Mouse (Mus musculus) neural tube, embryonic 12.5 days (tissue): ENCODE measurements around the gene Cct2. TPM values are rescaled to one million over a fixed set of nuclear protein-coding genes. Genes with fewer than 3 reads are reported as not detected.

Experiments used
- ATAC-seq: fragments of 200-750 bp; cut with Nextera tagmentation; 2 replicates; pipeline ENCODE4 v1.8.0; 2017; ENCODE audit warnings: low read depth, mild to moderate bottlenecking, moderate TSS enrichment, moderate library complexity; ENCODE audit not compliant: low FRiP score
- H3K27ac ChIP-seq: fragments of 300-500 bp; sonication (generic); 2 replicates; pipeline ENCODE4 v1.5.1; 2016
- H3K27me3 ChIP-seq: fragments of 300-500 bp; sonication (generic); replicated peaks from 2 replicates; pipeline ENCODE4 v1.6.1; 2016; ENCODE audit warnings: mild to moderate bottlenecking
- H3K36me3 ChIP-seq: fragments of 300-500 bp; sonication (generic); 2 replicates; pipeline ENCODE4 v1.6.1; 2016; ENCODE audit warnings: mild to moderate bottlenecking
- H3K4me1 ChIP-seq: fragments of 300-500 bp; sonication (generic); 2 replicates; pipeline ENCODE4 v1.6.1; 2016
- H3K4me2 ChIP-seq: fragments of 300-500 bp; sonication (generic); replicated peaks from 2 replicates; pipeline ENCODE4 v1.6.1; 2016; ENCODE audit warnings: mild to moderate bottlenecking
- H3K4me3 ChIP-seq: fragments of 300-500 bp; sonication (generic); 2 replicates; pipeline ENCODE4 v1.5.1; 2016
- H3K9ac ChIP-seq: fragments of 300-500 bp; sonication (generic); 2 replicates; pipeline ENCODE4 v1.6.1; 2016; ENCODE audit warnings: mild to moderate bottlenecking
- H3K9me3 ChIP-seq: fragments of 300-500 bp; sonication (generic); 2 replicates; pipeline ENCODE4 v1.6.1; 2016; ENCODE audit warnings: mild to moderate bottlenecking
- WGBS: fragments of 180-500 bp; shearing (Covaris S2); methylation state at CpG from one replicate; pipeline ENCODE4 v1.1.7; 2016; 5-methylcytosine and 5-hydroxymethylcytosine counted together
- polyA plus RNA-seq: library from polyadenylated mRNA; unstranded; fragments of >200 nt; fragmentation: Nextera tagmentation; extraction: Ambion mirVana; gene quantifications from 2 replicates; pipeline ENCODE4 v1.2.1, GENCODE M21; 2016

The Cct2 gene
- polyA plus RNA-seq, 1 experiment from 2014 or later: 280 TPM

GRCm38 (mm10) chr10:117094504-117095329 is 31.1 kb upstream of the Cct2 start:
- Histone ChIP-seq H3K27ac (peak overlapping the region; percentile 82), H3K27me3 (no peaks in the 10 kb centered on the region), H3K4me2 (peak overlapping the region; percentile 32), H3K4me3 (no peak overlapping the region), H3K36me3 (no peaks in the 10 kb centered on the region), H3K4me1 (peaks cover 20% of the 10 kb centered on the region), H3K9ac (0 out of 2 replicates have a peak overlapping the region, but pooled peaks have one; percentile 0), H3K9me3 (no peaks in the 10 kb centered on the region)
- WGBS: 24% methylated on average over 15 of the region's 15 CpGs
- peak; percentile 96 for ATAC-seq

GRCm38 (mm10) chr10:117089628-117090027 is 26.0 kb upstream of the Cct2 start:
- no peak overlapping the region for H3K27ac ChIP-seq
- 87% methylated on average over 4 of the region's 4 CpGs for whole genome bisulfite sequencing
- H3K36me3 ChIP-seq: peaks cover 3% of the 10 kb centered on the region; the same call in 1 of the 2 replicates
- H3K9me3 ChIP-seq: no peaks in the 10 kb centered on the region
- no peak overlapping the region for H3K4me3 ChIP-seq
- H3K4me1 ChIP-seq: peaks cover 9% of the 10 kb centered on the region
- no peak for ATAC-seq
- H3K9ac ChIP-seq: no peak overlapping the region
- no peaks in the 10 kb centered on the region for H3K27me3 ChIP-seq
- H3K4me2 ChIP-seq: no peak overlapping the region

- peaks cover 55% of the 10 kb centered on the region for H3K36me3 ChIP-seq
- H3K27ac ChIP-seq: no peak overlapping the region
- H3K27me3 ChIP-seq: no peaks in the 10 kb centered on the region
- H3K9ac ChIP-seq: no peak overlapping the region
- H3K4me2 ChIP-seq: no peak overlapping the region
- no peak overlapping the region for H3K4me3 ChIP-seq
- ATAC-seq: no peak
- no peaks in the 10 kb centered on the region for H3K4me1 ChIP-seq
- H3K9me3 ChIP-seq: no peaks in the 10 kb centered on the region
- WGBS: 84% methylated on average over 2 of the region's 2 CpGs
These were observed 18.3 kb upstream of the Cct2 start for GRCm38 (mm10) chr10:117081914-117082359.

- no peak for ATAC-seq
- Histone ChIP-seq H3K36me3 (peaks cover 61% of the 10 kb centered on the region), H3K4me3 (no peak overlapping the region), H3K4me2 (no peak overlapping the region), H3K27me3 (no peaks in the 10 kb centered on the region), H3K4me1 (no peaks in the 10 kb centered on the region), H3K9ac (no peak overlapping the region), H3K9me3 (no peaks in the 10 kb centered on the region), H3K27ac (no peak overlapping the region)
- 80% methylated on average over 4 of the region's 4 CpGs for WGBS
These were observed 17.7 kb upstream of the Cct2 start for GRCm38 (mm10) chr10:117081326-117081725.

GRCm38 (mm10) chr10:117078284-117078683 is 14.7 kb upstream of the Cct2 start:
- no peak for ATAC-seq
- Histone ChIP-seq H3K27ac (no peak overlapping the region), H3K4me1 (no peaks in the 10 kb centered on the region), H3K36me3 (peaks cover 63% of the 10 kb centered on the region), H3K9ac (no peak overlapping the region), H3K4me3 (no peak overlapping the region), H3K27me3 (no peaks in the 10 kb centered on the region), H3K9me3 (no peaks in the 10 kb centered on the region), H3K4me2 (no peak overlapping the region)
- WGBS: 76% methylated on average over 6 of the region's 6 CpGs

- no peak overlapping the region for H3K27ac ChIP-seq
- no peaks in the 10 kb centered on the region for H3K27me3 ChIP-seq
- no peak overlapping the region for H3K4me2 ChIP-seq
- peaks cover 51% of the 10 kb centered on the region for H3K36me3 ChIP-seq
- ATAC-seq: no peak
- no peak overlapping the region for H3K4me3 ChIP-seq
- H3K4me1 ChIP-seq: no peaks in the 10 kb centered on the region
- H3K9ac ChIP-seq: no peak overlapping the region
- WGBS: 83% methylated on average over 7 of the region's 7 CpGs
- no peaks in the 10 kb centered on the region for H3K9me3 ChIP-seq
These were observed 9.6 kb upstream of the Cct2 start for GRCm38 (mm10) chr10:117073176-117073575.

- Histone ChIP-seq H3K27ac (no peak overlapping the region), H3K9ac (no peak overlapping the region), H3K27me3 (no peaks in the 10 kb centered on the region), H3K4me2 (no peak overlapping the region), H3K9me3 (no peaks in the 10 kb centered on the region), H3K36me3 (peaks cover 51% of the 10 kb centered on the region), H3K4me3 (no peak overlapping the region), H3K4me1 (no peaks in the 10 kb centered on the region)
- WGBS: 92% methylated on average over 18 of the region's 18 CpGs
- no peak for ATAC-seq
These were observed 8.7 kb upstream of the Cct2 start for GRCm38 (mm10) chr10:117072191-117072888.

- H3K4me1 ChIP-seq: no peaks in the 10 kb centered on the region
- H3K9me3 ChIP-seq: no peaks in the 10 kb centered on the region
- ATAC-seq: no peak
These were observed 5.5 kb upstream of the Cct2 start for GRCm38 (mm10) chr10:117069109-117069508.

GRCm38 (mm10) chr10:117064076-117064475 is 462 bp upstream of the Cct2 start:
- H3K27ac ChIP-seq: no peak overlapping the region; the same call in 1 of the 2 replicates
- peak overlapping the region; percentile 73 for H3K4me2 ChIP-seq
- H3K9me3 ChIP-seq: no peaks in the 10 kb centered on the region
- peak; percentile 63; the same call in 1 of the 2 replicates for ATAC-seq
- H3K4me3 ChIP-seq: peak overlapping the region; percentile 93; the same call in 1 of the 2 replicates
- WGBS: 8% methylated on average over 7 of the region's 7 CpGs
- 0 out of 2 replicates have a peak overlapping the region, but pooled peaks have one; percentile 40 for H3K9ac ChIP-seq
- peaks cover 30% of the 10 kb centered on the region for H3K36me3 ChIP-seq
- peaks cover 14% of the 10 kb centered on the region; the same call in 1 of the 2 replicates for H3K4me1 ChIP-seq
- no peaks in the 10 kb centered on the region for H3K27me3 ChIP-seq

More at GRCm38 (mm10) chr10:117069109-117069508, 5.5 kb upstream of the Cct2 start:
- H3K4me2 ChIP-seq: no peak overlapping the region
- no peak overlapping the region for H3K4me3 ChIP-seq
- peaks cover 31% of the 10 kb centered on the region for H3K36me3 ChIP-seq
- no peak overlapping the region for H3K9ac ChIP-seq
- no peak overlapping the region for H3K27ac ChIP-seq
- WGBS: 97% methylated on average over 3 of the region's 3 CpGs
- H3K27me3 ChIP-seq: no peaks in the 10 kb centered on the region

- ATAC-seq: no peak
- 0 out of 2 replicates have a peak overlapping the region, but pooled peaks have one; percentile 64 for H3K27ac ChIP-seq
- H3K4me2 ChIP-seq: peak overlapping the region; percentile 73
- peaks cover 20% of the 10 kb centered on the region for H3K4me1 ChIP-seq
- no peaks in the 10 kb centered on the region for H3K27me3 ChIP-seq
- H3K9ac ChIP-seq: peak overlapping the region; percentile 87
- peaks cover 42% of the 10 kb centered on the region for H3K36me3 ChIP-seq
- H3K9me3 ChIP-seq: no peaks in the 10 kb centered on the region
- peak overlapping the region; percentile 93 for H3K4me3 ChIP-seq
- 4% methylated on average over 15 of the region's 15 CpGs for WGBS
These were observed 740 bp downstream of the Cct2 start for GRCm38 (mm10) chr10:117062894-117063253.

- 94% methylated on average over 4 of the region's 4 CpGs for WGBS
- Histone ChIP-seq H3K36me3 (peaks cover 97% of the 10 kb centered on the region), H3K4me1 (peaks cover 13% of the 10 kb centered on the region), H3K4me3 (no peak overlapping the region), H3K9me3 (no peaks in the 10 kb centered on the region), H3K27me3 (no peaks in the 10 kb centered on the region), H3K9ac (no peak overlapping the region), H3K4me2 (no peak overlapping the region), H3K27ac (no peak overlapping the region)
- ATAC-seq: no peak
These were observed 7.9 kb downstream of the Cct2 start for GRCm38 (mm10) chr10:117055668-117056067.

- WGBS: 75% methylated on average over 4 of the region's 4 CpGs
- H3K4me1 ChIP-seq: peaks cover 7% of the 10 kb centered on the region; the same call in 1 of the 2 replicates
- H3K4me2 ChIP-seq: no peak overlapping the region
- no peaks in the 10 kb centered on the region for H3K9me3 ChIP-seq
- H3K36me3 ChIP-seq: peaks cover 55% of the 10 kb centered on the region
- ATAC-seq: no peak
- no peak overlapping the region for H3K4me3 ChIP-seq
- no peak overlapping the region for H3K27ac ChIP-seq
- H3K9ac ChIP-seq: no peak overlapping the region
- H3K27me3 ChIP-seq: no peaks in the 10 kb centered on the region
These were observed 13.5 kb downstream of the Cct2 start for GRCm38 (mm10) chr10:117049961-117050597.
